Mouse (Mus musculus): ENCODE data around the gene Katnal1.

GRCm38 (mm10) chr5:148968179-148968578 lies 39.1 kb upstream of the Katnal1 start:
- TF ChIP-seq POLR2A (IDR thresholded peaks at IDR 0.05; ENCODE audit: borderline replicate concordance, control insufficient read depth, low read depth, low read length) (no peak), CTCF (IDR thresholded peaks at IDR 0.05; ENCODE audit: control insufficient read depth, insufficient read depth, low read length) (no peak)
